In the genomic region with DNA sequence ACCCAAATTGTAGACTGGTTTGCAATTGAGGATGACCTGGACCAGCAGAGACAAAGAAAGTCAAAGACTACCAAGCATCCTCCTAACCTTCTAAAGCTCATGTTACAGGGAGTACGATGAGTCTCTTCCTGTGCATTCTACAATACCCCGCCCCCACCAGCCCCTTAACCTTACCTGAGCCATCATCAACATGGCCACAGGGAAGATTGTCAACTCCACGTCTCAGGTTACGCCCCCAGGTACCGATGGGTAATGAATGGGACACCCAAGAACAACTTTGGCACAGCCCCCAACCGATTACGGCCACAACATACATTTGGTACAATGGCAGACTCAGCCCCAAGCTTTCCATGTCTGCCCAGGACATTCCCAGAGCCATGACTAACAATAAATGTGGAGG, we compare ENCODE assay signal across 38 mouse cellular contexts. TPM values are rescaled to one million over a fixed set of nuclear protein-coding genes. Genes with fewer than 3 reads are reported as not detected.
"Had no signal": no experiment of that assay in that cellular context is flagged by ENCODE, and none has a peak within 500 bp of the region (broad histone marks: within the 10 kb centered on the region; RNA-seq: fewer than 3 reads in every experiment).

No protein-coding gene starts in this region.

- DNase-seq: left cerebral cortex, postnatal 4 days; liver; liver, embryonic 13.5 days; liver, postnatal 0 days; lung, adult 18-20 months; lung, adult 2 months; lung, embryonic 14.5 days; lung, postnatal 10 days; lung, postnatal 14 days; lung, postnatal 36 days; lung, postnatal 4 days; midbrain, embryonic 14.5 days had no signal

- H3K9me3 ChIP-seq: limb, embryonic 10.5 days; limb, embryonic 12.5 days; limb, embryonic 13.5 days; limb, embryonic 15.5 days; liver, embryonic 12.5 days; liver, embryonic 13.5 days; liver, embryonic 15.5 days; lung, embryonic 15.5 days; megakaryocyte, embryonic 14.5 days; midbrain, embryonic 10.5 days; midbrain, embryonic 12.5 days; midbrain, embryonic 13.5 days; midbrain, embryonic 15.5 days had no signal

- H3K4me3 ChIP-seq: limb, embryonic 10.5 days; limb, embryonic 12.5 days; limb, embryonic 13.5 days; limb, embryonic 15.5 days; liver, embryonic 12.5 days; liver, embryonic 13.5 days; liver, embryonic 15.5 days; lung, embryonic 15.5 days; megakaryocyte, embryonic 14.5 days; midbrain, embryonic 10.5 days; midbrain, embryonic 12.5 days; midbrain, embryonic 13.5 days; midbrain, embryonic 15.5 days; myocyte had no signal

- H3K9ac ChIP-seq: limb, embryonic 12.5 days; limb, embryonic 13.5 days; limb, embryonic 15.5 days; liver, embryonic 12.5 days; liver, embryonic 13.5 days; liver, embryonic 14.5 days; liver, embryonic 15.5 days; liver, postnatal 0 days; lung, embryonic 14.5 days; lung, embryonic 15.5 days; midbrain, embryonic 12.5 days; midbrain, embryonic 13.5 days; midbrain, embryonic 15.5 days had no signal

- H3K27ac ChIP-seq: limb, embryonic 10.5 days; limb, embryonic 12.5 days; limb, embryonic 13.5 days; limb, embryonic 15.5 days; liver, embryonic 12.5 days; liver, embryonic 13.5 days; liver, embryonic 14.5 days; liver, embryonic 15.5 days; lung, embryonic 15.5 days; macrophage; midbrain, embryonic 10.5 days; midbrain, embryonic 12.5 days; midbrain, embryonic 13.5 days; midbrain, embryonic 15.5 days had no signal

- H3K27me3 ChIP-seq: limb, embryonic 12.5 days; limb, embryonic 13.5 days; lung, embryonic 15.5 days; midbrain, embryonic 12.5 days; midbrain, embryonic 15.5 days had no signal

- H3K4me1 ChIP-seq: limb, embryonic 10.5 days; limb, embryonic 12.5 days; limb, embryonic 13.5 days; limb, embryonic 15.5 days; lung, embryonic 15.5 days; midbrain, embryonic 10.5 days; midbrain, embryonic 12.5 days; midbrain, embryonic 13.5 days; midbrain, embryonic 15.5 days had no signal

- H3K36me3 ChIP-seq: limb, embryonic 10.5 days; limb, embryonic 12.5 days; limb, embryonic 13.5 days; limb, embryonic 15.5 days; liver, embryonic 12.5 days; liver, embryonic 13.5 days; liver, embryonic 15.5 days; lung, embryonic 15.5 days; midbrain, embryonic 10.5 days; midbrain, embryonic 12.5 days; midbrain, embryonic 13.5 days; midbrain, embryonic 15.5 days had no signal

RNA-seq across cellular contexts. Expression of gene Acsbg2, which starts 33.7 kb away (rescaled TPM):
- polyA plus RNA-seq: limb, embryonic 10.5 days; limb, embryonic 11.5 days; limb, embryonic 12.5 days; limb, embryonic 13.5 days; limb, embryonic 14.5 days; limb, embryonic 15.5 days; liver, adult 2 months; liver, embryonic 11.5 days; liver, embryonic 12.5 days; liver, embryonic 13.5 days; liver, embryonic 14.5 days; liver, embryonic 15.5 days; liver, embryonic 16.5 days; liver, postnatal 0 days; lung, adult 2 months; lung, embryonic 14.5 days; lung, embryonic 15.5 days; lung, embryonic 16.5 days; lung, postnatal 0 days; macrophage; midbrain, embryonic 10.5 days; midbrain, embryonic 11.5 days; midbrain, embryonic 12.5 days; midbrain, embryonic 13.5 days; midbrain, embryonic 14.5 days; midbrain, embryonic 15.5 days; midbrain, embryonic 16.5 days; midbrain, postnatal 0 days; myocyte; neural tube, embryonic 11.5 days had no signal

RNA-seq across cellular contexts. Expression of gene 1700061G19Rik, which starts 34.8 kb away (rescaled TPM):
- polyA plus RNA-seq: macrophage had no signal
